Mouse (Mus musculus) hindbrain, postnatal 0 days (tissue): ENCODE results near the gene Cnga1. TPM values are rescaled to one million over a fixed set of nuclear protein-coding genes. Genes with fewer than 3 reads are reported as not detected.
"Not testable (repeated sequence)": the region's sequence is repeated elsewhere in the genome, so short reads cannot be mapped to it uniquely, and the experiment has no call there.

Source experiments
- ATAC-seq: fragments of 200-750 bp; cut with Nextera tagmentation; 2 replicates; pipeline ENCODE4 v1.8.0; 2017; ENCODE audit warnings: mild to moderate bottlenecking, moderate TSS enrichment, moderate library complexity
- DNase-seq: peaks from one replicate; pipeline ENCODE4 v3.0.0-alpha.2; 2015; ENCODE audit warnings: low spot score
- H3K27ac ChIP-seq: fragments of 300-500 bp; sonication (generic); 2 replicates; pipeline ENCODE4 v1.5.1; 2014; ENCODE audit warnings: mild to moderate bottlenecking
- H3K27me3 ChIP-seq: fragments of 300-500 bp; sonication (generic); 2 replicates; pipeline ENCODE4 v1.6.1; 2014; ENCODE audit warnings: low read length, mixed read lengths; ENCODE audit not compliant: insufficient read depth
- H3K36me3 ChIP-seq: fragments of 300-500 bp; sonication (generic); 2 replicates; pipeline ENCODE4 v1.6.1; 2014; ENCODE audit warnings: low read length, mixed read lengths; ENCODE audit not compliant: insufficient read depth
- H3K4me1 ChIP-seq: fragments of 300-500 bp; sonication (generic); 2 replicates; pipeline ENCODE4 v1.6.1; 2014; ENCODE audit warnings: antibody characterized with exemption, low read length, mixed read lengths; ENCODE audit not compliant: insufficient read depth
- H3K4me2 ChIP-seq: fragments of 300-500 bp; sonication (generic); 2 replicates; pipeline ENCODE4 v1.6.1; 2014; ENCODE audit warnings: low read depth, mild to moderate bottlenecking, low read length, moderate library complexity, mixed read lengths
- H3K4me3 ChIP-seq: fragments of 300-500 bp; sonication (generic); 2 replicates; pipeline ENCODE4 v1.5.1; 2014; ENCODE audit warnings: low read length
- H3K9ac ChIP-seq: fragments of 300-500 bp; sonication (generic); replicated peaks from 2 replicates; pipeline ENCODE4 v1.6.1; 2014; ENCODE audit warnings: mild to moderate bottlenecking, low read length, moderate library complexity, mixed read lengths
- H3K9me3 ChIP-seq: fragments of 300-500 bp; sonication (generic); 2 replicates; pipeline ENCODE4 v1.6.1; 2016; ENCODE audit warnings: low read length, mixed read lengths
- CTCF ChIP-seq: IDR thresholded peaks from 2 replicates; pipeline ENCODE4 v1.5.1; 2016; ENCODE audit warnings: antibody characterized with exemption, control low read depth, low read depth
- WGBS: fragments of 180-500 bp; shearing (Covaris S2); extraction: QIAGEN DNeasy Blood & Tissue Kit; methylation state at CpG from one replicate; pipeline ENCODE4 v1.1.7; 2014; 5-methylcytosine and 5-hydroxymethylcytosine counted together
- polyA plus RNA-seq: library from polyadenylated mRNA; unstranded; fragments of >200 nt; fragmentation: Nextera tagmentation; extraction: Ambion mirVana; gene quantifications from 2 replicates; pipeline ENCODE4 v1.2.1, GENCODE M21; 2015
- total RNA-seq: library from RNA; depleted of rRNA; stranded (reverse); fragments of >200 nt; gene quantifications from 2 replicates; pipeline ENCODE4 v1.2.3, GENCODE M21; 2014; rRNA removed

The Cnga1 gene
- total and polyA plus RNA-seq, 2 experiments from 2014 or later: not detected

DNA sequence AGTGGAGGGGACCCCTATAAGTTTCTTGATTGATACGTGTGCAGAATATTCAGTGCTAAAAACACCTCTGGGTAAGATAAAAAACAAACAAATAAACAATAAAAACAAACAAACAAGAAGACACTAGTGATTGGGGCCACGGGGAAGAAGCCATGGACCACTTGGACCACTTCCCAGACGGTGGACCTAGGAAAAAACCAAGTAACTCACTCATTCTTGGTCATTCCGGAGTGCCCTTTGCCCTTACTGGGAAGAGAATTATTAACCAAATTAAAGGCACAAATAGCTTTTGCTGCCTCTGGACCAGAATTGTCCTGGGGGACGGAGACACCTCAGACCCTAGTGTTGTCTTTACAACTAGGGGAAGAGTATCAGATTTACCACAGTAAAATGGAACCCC is 78.5 kb downstream of the Cnga1 start:
- no peak overlapping the region for H3K9ac ChIP-seq
- no peak overlapping the region for H3K4me3 ChIP-seq
- ATAC-seq (no peak), DNase-seq (no peak)
- no peaks in the 10 kb centered on the region for H3K36me3 ChIP-seq
- no peak overlapping the region for H3K27ac ChIP-seq
- no peak for TF ChIP-seq CTCF
- no peaks in the 10 kb centered on the region for H3K4me1 ChIP-seq
- H3K27me3 ChIP-seq: no peaks in the 10 kb centered on the region
- no peak overlapping the region for H3K4me2 ChIP-seq
- 0 out of 2 replicates have a peak, but pooled peaks cover 3% of the 10 kb centered on the region for H3K9me3 ChIP-seq
- WGBS: 89% methylated on average over 5 of the region's 5 CpGs

DNA sequence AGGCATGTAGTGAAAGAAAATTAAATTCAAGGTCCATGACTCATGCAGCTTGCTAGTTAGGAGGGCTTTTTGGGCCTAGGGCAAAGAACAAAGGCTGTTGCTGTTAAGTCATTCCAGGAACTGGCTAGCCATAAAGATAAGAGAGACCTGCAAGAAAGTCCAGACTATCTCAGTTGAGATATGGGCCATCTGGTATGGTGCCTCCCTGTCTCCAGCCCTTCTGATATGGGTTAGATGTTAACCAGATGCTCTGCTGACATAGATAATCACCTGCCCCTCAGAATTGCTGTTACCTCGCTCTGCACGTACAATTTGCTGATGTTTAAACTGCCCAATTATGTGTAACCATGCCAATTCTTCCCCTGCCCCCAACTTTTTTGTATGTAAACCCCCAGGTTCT is 80.9 kb downstream of the Cnga1 start:
- not testable (repeated sequence) for H3K36me3 ChIP-seq, H3K9me3 ChIP-seq, H3K4me1 ChIP-seq, ATAC-seq, H3K4me3 ChIP-seq, H3K9ac ChIP-seq, H3K4me2 ChIP-seq, H3K27ac ChIP-seq, H3K27me3 ChIP-seq, DNase-seq
- WGBS: 95% methylated on average over 2 of the region's 2 CpGs

DNA sequence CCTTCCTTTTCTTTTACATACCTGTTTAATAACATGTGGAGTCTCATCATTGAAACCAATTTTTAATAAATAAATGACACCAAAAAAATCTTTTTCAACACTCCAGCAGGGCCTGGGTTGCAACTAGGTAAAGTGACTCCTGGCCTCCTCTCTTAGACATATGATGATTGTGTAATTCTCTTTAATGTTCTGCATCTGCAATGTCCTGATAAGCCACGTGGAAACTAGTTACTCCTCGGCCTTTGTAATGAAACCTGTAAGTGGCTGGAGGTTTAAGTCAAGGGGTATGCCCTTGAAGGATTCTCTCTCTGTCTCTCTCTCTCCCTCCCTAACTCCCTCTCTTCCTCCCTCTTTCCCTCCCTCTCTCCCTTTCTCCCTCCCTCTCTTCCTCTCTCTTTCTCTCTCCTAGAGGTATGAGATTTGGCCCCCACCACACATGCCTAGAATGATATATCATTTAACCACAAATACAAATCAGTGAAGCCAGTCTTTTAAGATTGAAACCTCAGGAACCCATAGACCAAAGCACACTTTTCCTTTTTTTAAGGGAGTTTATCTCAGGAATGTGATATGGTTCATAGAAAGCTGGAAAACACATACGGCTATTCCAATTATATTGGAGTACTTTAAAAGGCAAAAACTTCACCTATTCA is 83.0 kb downstream of the Cnga1 start:
- peaks cover 9% of the 10 kb centered on the region for H3K4me1 ChIP-seq
- H3K9me3 ChIP-seq: no peaks in the 10 kb centered on the region
- no peak overlapping the region for H3K4me2 ChIP-seq
- 80% methylated on average over 3 of the region's 3 CpGs for WGBS
- no peak overlapping the region for H3K9ac ChIP-seq
- DNase-seq: no peak
- ATAC-seq: no peak
- no peaks in the 10 kb centered on the region for H3K27me3 ChIP-seq
- H3K36me3 ChIP-seq: no peaks in the 10 kb centered on the region
- no peak overlapping the region for H3K27ac ChIP-seq
- no peak overlapping the region for H3K4me3 ChIP-seq
- TF ChIP-seq CTCF: no peak

DNA sequence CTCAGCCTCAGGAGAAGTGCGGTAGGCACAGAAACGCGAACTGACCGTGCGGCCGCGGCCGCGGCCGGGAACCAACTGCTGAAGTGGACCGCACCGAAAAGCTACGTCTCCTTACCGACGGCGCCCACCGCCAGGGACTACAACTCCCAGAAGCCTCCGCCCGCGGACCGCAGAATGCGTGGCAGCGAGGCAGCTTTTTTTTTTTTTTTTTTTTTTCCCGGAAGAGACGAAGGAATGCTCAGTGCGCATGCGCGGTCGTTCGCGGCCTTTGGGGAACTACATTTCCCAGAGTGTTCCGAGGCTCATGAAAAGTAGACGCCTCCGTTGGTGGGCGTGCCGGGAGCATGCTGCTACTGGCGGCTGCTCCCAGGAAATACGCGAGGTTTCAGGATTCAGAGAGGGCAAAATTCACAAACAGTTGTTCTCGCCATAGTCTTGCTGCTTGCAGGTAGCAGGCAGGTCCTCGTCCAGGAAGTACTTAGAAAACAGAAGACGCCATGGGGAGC is 84.5 kb downstream of the Cnga1 start, which contains the start of gene Nfxl1:
Gene Nfxl1, minus strand, starts transcription at position 141 of the 506 bp plus-strand sequence.
- peak within 1 kb of the TSS; percentile 96 for H3K4me3 ChIP-seq
- ATAC-seq: peak; percentile 97
- H3K27me3 ChIP-seq: no peaks in the 10 kb centered on the region
- H3K4me1 ChIP-seq: peaks cover 9% of the 10 kb centered on the region
- H3K4me2 ChIP-seq: peak within 1 kb of the TSS; percentile 84
- H3K27ac ChIP-seq: peak within 1 kb of the TSS; percentile 82
- H3K36me3 ChIP-seq: no peaks in the 10 kb centered on the region
- DNase-seq: peak; percentile 99
- peak; percentile 20; the same call in 1 of the 2 replicates for TF ChIP-seq CTCF
- peak within 1 kb of the TSS; percentile 88 for H3K9ac ChIP-seq
- no peaks in the 10 kb centered on the region for H3K9me3 ChIP-seq
- WGBS: under 1% methylated on average over 42 of the region's 42 CpGs

DNA sequence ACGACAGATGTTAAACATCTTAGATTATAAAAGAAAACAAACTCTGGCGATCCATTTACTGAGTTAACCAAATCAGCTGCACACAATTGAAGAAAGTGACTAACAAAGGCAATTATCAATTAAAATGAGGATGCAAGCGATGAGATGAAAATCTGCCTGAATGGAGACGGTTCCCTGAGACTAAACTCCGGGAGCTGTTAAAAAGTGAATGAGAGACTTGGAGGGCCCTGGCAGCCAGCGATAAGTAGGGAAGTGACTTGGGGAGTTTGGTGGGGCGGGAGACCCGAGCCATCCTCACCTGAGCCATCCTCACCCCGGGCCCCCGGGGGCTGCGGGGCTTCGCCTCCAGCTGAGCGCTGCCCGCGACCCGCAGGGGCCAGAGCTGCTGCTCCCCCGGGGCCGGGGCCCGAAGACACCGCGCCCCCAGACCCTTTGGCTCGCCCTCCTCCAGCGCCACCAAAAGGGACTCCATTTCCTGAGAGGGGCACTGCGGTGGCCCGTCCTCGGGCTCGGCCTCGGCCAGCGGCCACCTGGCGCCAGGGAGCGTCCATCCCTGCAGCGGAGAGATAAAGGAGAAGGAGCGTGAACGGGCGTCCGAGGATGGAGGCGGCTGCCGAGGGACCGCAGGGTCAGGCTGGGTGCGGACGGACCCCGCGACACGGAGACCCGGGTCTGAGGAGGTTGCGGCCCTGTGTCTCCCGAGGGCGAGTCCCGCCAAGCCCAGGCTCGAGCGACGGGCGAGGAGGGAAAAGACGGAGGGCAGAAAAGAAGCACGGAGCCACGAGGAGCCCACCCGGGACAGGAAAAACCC is 85.2 kb downstream of the Cnga1 start:
- peak overlapping the region; percentile 88 for H3K9ac ChIP-seq
- peak overlapping the region; percentile 84 for H3K4me2 ChIP-seq
- peak; percentile 83 for ATAC-seq
- no peak for TF ChIP-seq CTCF
- no peaks in the 10 kb centered on the region for H3K9me3 ChIP-seq
- H3K36me3 ChIP-seq: no peaks in the 10 kb centered on the region
- under 1% methylated on average over 57 of the region's 57 CpGs for WGBS
- peak overlapping the region; percentile 82 for H3K27ac ChIP-seq
- peak; percentile 24 for DNase-seq
- peak overlapping the region; percentile 96 for H3K4me3 ChIP-seq
- no peaks in the 10 kb centered on the region for H3K27me3 ChIP-seq
- peaks cover 9% of the 10 kb centered on the region for H3K4me1 ChIP-seq

DNA sequence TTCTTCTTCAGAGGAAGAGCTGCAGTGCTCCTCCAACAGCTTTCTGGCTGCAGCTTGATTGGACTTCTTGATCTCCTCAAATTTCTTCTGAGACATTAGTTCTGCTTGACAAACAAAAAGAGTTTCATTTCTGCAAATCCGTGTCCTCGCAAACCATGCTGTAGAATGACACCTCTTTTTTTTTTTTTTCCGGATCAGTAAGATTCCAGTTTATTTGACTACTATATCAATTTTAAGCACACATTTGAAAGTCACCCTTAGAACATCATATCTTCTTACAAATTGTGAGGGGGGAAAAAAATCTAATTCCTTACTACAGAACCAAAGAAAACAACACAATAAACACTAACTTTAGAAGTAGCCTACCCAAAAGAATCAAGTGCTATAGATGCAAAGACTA is 87.8 kb downstream of the Cnga1 start:
- no peak for TF ChIP-seq CTCF
- WGBS: 80% methylated on average over 3 of the region's 3 CpGs
- ATAC-seq: no peak

More for the DNA sequence above, 87.8 kb downstream of the Cnga1 start:
- Histone ChIP-seq H3K4me1 (peaks cover 9% of the 10 kb centered on the region), H3K9me3 (no peaks in the 10 kb centered on the region), H3K4me3 (no peak overlapping the region), H3K9ac (no peak overlapping the region), H3K36me3 (no peaks in the 10 kb centered on the region), H3K4me2 (no peak overlapping the region), H3K27me3 (no peaks in the 10 kb centered on the region), H3K27ac (no peak overlapping the region)
- no peak for DNase-seq

Other genes with a start within 250 kb of the Cnga1 start
- 0.72 and 1.1 TPM in 2 replicates for gene Corin, start 139.8 kb downstream of the Cnga1 start, total RNA-seq
- gene Corin, start 139.8 kb downstream of the Cnga1 start, polyA plus RNA-seq: 0.71 and 0.96 TPM in 2 replicates
- 15.9 and 24.3 TPM in 2 replicates for gene Nfxl1, start 84.6 kb downstream of the Cnga1 start, total RNA-seq
- gene Nfxl1, start 84.6 kb downstream of the Cnga1 start, polyA plus RNA-seq: 8.7 TPM in 2 replicates
- 5.2 and 5.4 TPM in 2 replicates for gene Zar1, start 63.0 kb downstream of the Cnga1 start, total RNA-seq
- gene Zar1, start 63.0 kb downstream of the Cnga1 start, polyA plus RNA-seq: 7.3 and 8.0 TPM in 2 replicates
- 3.5 and 5.0 TPM in 2 replicates for gene Gm5868, start 56.7 kb downstream of the Cnga1 start, total RNA-seq
- 4.6 and 5.7 TPM in 2 replicates for gene Gm5868, start 56.7 kb downstream of the Cnga1 start, polyA plus RNA-seq
- gene Nipal1, start 3.5 kb upstream of the Cnga1 start, total RNA-seq: 0.07 and 0.31 TPM in 2 replicates
- 0.60 and 1.3 TPM in 2 replicates for gene Nipal1, start 3.5 kb upstream of the Cnga1 start, polyA plus RNA-seq
- gene Txk, start 108.5 kb upstream of the Cnga1 start, total RNA-seq: 0.21 TPM in 1 of 2 replicates, not detected in the other
- gene Txk, start 108.5 kb upstream of the Cnga1 start, polyA plus RNA-seq: 0.33 and 0.35 TPM in 2 replicates
- gene Tec, start 224.2 kb upstream of the Cnga1 start, total RNA-seq: 3.0 and 4.9 TPM in 2 replicates
- 3.6 and 5.0 TPM in 2 replicates for gene Tec, start 224.2 kb upstream of the Cnga1 start, polyA plus RNA-seq